Mouse (Mus musculus) brain, adult 2 months (tissue): ENCODE results near the gene Ppp1r14c.
A peak's percentile ranks its signal among the peaks of the same experiment; 100 is the strongest.
"Not testable (repeated sequence)": the region's sequence is repeated elsewhere in the genome, so short reads cannot be mapped to it uniquely, and the experiment has no call there.

Experiments used
- DNase-seq: peaks from one replicate; pipeline ENCODE4 v3.0.0; 2011; ENCODE audit warnings: low read depth, low spot score

Gene Ppp1r14c

DNA sequence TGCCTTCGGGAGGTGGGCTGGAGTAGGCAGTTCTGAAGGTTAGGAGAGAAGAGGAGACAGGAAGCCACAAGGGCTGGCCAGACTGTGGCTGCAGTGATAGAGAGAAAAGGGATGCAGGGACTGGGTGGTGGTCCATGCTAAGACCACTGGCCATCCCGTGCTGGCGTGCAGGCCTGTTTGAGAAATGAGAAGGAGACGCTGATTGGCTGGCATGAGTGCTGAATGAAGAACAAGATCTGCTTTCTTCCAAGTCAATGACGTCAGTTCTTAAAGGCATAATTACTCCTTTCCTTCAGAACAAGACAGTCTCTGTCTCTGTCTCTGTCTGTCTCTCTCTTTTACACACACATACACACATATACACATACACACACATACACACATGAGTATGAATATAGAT is 36.4 kb downstream of the Ppp1r14c start:
- peak; percentile 49 for DNase-seq

DNA sequence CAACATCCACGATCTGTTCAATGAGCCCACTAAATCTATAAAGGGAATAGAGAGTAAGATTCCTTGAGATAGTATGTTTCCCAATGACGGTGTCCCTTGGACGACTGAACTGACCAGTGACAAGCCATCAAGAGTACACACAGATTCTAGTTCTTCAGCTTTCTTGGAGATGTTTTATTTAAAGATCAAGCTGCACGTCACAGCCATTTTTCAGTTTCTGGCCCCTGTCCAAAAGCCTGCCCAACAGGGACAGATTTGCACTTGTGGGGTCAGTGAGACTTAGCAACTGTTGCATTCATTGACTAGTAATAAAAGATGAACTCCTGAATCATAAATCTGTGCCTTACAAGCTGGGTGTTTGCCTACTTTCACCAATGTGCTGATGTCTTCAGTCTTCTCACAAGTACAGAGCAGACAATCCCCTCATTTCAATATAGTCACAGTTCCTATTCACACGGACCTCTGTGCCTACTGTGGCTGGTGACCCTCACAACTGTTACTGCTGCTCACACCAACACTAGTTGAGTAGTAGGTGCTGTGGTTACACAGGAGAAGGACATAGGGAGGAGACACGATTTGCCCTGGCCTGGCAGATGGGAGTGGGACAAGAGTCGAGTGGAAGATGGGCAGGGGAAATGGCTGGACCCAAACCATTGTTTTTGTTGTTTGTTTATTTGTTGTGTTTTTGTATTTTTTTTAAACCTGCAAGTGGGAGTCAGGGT is 37.7 kb downstream of the Ppp1r14c start:
- no peak for DNase-seq

- no peak for DNase-seq
Measured at GRCm38 (mm10) chr10:3404362-3404761, 38.5 kb downstream of the Ppp1r14c start.

DNA sequence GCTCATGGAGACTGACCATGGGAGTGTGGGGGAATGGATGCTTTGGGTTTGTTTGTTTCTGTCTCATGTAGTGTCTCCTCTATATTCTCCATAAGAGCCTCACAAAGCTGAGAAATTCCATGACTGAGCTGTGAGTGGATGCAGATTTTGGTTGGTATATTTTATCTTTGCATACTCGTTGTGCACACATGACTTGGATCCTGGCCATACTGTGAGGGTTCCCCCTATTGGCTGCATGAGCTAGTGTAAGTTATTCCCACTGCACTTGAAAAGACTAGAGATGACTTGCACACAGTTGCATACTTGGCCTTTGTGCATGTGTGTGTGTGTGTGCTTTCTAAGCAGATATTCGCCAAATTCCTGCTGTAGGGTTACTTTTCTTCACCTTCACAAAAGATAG is 40.4 kb downstream of the Ppp1r14c start:
- no peak for DNase-seq

GRCm38 (mm10) chr10:3408036-3408661 is 42.3 kb downstream of the Ppp1r14c start:
- no peak for DNase-seq

DNA sequence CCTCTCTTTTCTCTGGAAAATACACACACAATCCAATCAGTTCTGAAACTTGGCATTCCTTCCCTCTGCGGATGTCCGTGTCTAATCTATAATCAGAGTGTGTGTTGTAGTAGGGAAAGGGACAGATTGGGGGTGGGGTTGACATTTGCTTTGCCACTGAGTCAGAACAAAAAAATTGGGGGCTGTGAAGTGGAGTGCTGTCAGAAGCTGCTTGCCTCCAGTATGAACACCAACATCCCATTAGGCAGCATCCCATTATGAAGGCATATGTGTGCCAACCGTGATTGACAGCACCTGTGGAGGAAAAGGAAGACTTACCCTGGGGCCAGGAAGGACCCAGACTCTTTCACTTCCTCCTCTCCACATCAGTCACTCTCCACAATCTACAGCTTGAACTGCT is 42.8 kb downstream of the Ppp1r14c start:
- no peak for DNase-seq

DNA sequence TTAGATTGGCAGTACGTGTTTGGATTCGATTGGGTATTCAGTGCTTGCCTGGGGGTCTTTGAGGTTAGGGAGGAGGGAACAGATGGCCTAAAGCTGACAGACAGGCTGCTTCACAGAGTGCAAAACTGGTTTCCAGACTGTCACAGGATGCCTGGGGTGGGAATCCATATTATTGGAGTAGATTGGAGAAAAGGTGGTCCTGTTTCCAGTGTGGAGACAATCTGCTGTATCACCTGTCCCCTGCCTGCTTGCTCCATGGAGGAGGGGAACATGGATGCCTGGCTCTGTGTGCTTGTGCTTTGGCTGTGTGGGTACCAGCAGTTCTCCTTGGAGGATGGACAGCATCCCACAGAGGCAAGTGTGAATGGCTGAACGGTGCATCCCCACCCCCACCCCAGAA is 45.4 kb downstream of the Ppp1r14c start:
- peak; percentile 58 for DNase-seq

DNA sequence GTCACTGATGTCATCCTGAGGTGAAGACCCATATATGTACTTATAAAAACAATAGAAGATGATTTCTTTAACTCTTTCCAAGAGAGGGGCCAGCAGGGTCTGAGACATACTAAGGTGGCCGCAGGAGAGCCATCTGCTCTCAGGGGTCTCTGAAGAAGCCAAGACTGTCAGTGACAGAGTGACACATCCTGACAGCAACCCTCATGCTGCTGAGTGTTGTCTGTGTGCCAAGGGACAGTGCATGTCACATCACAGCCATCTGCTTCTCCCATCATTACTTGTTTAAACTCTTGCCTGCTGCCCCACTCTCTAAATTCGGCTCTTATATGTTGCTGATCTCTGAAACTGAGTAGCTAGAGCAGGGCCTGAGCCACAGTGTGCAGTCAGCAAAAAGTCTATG is 45.8 kb downstream of the Ppp1r14c start:
- DNase-seq, result no peak

GRCm38 (mm10) chr10:3414813-3415212 is 49.0 kb downstream of the Ppp1r14c start:
- peak; percentile 88 for DNase-seq

DNA sequence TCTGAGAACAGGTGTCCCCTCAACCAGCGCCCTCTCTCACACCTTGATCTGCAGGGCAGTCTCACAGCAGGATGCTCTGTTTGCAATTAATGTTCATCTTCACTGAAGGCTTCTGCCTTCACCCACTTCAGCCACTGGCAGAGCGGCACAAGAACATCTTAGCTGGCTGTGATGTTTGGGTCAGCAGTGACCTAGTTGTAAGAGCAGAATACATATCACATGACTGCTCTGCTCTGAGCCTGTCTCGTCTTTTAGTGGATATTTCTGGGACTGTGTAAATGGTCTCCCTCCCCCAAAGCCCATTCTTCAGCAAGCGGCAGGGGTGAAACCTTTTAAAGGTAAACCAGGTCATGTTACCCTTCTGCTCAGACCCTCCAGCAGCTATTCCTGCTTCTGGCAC is 50.7 kb downstream of the Ppp1r14c start:
- no peak for DNase-seq

GRCm38 (mm10) chr10:3417408-3417807 is 51.6 kb downstream of the Ppp1r14c start:
- peak; percentile 43 for DNase-seq

DNA sequence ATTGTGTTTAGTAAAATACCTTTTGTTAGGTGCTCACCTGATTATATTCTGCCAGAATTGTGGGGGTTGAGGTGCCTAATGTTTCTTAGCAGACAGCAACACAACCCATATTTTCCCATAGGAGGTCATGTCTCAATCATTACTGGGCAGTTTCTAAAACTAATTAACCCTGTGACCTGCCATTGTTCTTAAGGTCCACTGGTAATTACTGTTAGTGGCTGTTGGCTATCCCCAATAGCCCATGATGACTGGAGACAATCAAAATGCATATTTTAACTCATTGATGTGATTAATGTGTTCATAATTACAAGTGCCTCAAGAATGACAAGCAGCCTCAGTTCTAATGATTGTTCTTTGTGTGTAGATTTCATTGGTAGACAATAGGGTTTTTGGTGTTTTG is 58.2 kb downstream of the Ppp1r14c start:
- DNase-seq, result no peak

DNA sequence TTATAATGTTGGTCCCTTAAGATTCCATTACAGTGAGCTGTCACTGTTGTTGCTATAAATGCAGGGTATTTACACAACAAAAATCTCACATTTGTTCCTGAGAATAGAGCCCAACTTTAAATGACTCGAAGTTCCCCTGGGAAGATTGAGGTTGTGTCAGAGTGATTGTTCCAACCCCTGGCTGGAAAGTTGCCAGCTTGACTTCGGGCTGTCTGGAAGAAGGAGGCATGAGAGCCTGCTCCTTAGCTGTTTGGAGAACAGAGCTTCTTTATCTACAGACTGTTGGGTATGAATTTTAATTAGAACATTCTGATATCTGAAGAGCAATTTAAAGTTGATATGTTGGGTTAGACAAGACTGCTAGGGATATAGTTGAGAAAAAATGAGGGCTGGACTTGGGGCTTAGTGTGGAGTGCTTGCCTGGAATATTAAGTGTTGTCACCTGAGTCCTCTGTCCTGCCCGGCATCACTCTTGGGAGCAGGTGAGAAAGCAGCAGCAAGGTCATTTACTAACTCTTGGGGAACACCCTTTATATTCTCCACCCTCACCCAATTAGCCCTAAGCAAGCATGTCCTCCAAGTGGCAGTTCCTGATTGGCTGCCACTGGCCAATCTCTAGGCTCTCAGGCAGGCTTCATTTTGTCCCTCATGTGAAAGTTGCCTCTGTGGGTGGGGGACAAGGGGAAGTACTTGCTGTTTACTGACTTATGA is 62.0 kb downstream of the Ppp1r14c start:
- DNase-seq, result peak; percentile 29

GRCm38 (mm10) chr10:3434848-3435474 is 69.1 kb downstream of the Ppp1r14c start:
- no peak for DNase-seq

DNA sequence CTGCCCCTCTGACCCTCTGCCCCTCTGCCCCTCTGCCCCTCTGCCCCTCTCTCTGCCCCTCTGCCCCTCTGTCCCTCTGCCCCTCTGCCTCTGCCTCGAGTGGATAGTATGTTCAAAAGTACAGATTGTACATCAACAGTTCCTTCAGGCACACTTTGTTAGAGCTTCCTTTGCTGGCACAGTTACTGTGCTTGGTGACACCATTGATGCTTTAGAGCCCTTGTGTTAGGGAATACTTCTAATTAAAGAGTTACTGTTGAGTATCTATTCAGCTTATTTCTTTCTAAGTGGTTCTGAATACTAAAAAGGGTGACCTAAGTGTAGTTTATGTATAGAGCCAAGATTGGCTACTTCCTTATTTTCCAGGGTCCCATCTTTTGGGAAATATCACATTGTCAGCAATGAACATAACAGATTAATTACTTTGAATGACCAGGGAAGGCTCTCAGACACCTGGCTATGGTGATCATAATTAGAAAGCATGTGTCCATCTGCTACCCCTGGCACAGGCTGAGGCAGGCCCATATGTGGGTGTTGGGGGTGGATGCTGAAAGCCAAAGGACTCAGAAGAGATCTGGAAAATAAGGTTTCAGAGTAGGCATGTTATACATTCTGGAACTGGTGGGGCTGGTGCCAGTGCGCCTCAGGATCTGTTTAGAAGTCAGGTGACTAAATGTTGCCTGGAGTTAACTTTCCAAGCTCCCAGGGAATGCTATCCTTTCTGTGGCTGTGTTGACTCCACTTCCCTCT is 75.0 kb downstream of the Ppp1r14c start:
- peak; percentile 90 for DNase-seq

GRCm38 (mm10) chr10:3446748-3447147 is 80.9 kb downstream of the Ppp1r14c start:
- DNase-seq, result not testable (repeated sequence)

DNA sequence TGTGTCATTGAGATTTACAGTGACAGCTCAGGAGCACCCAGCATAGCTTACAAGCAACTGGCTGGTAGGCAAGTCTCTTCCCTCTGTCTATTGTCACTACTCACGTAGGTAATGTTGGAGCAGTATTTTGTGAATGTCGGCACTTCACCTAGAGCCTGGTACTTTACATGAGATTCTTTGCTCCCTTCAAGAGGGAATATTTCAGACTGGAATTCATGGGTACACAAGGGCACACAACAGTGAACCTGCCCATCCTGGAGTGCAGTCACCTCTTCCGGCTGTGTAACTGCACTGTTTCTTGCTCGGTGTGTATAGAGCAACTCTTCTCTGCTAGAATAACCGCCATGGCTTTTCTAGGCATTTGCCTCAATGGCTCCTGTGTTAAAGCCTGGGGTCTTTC is 82.8 kb downstream of the Ppp1r14c start:
- DNase-seq, result no peak

- no peak for DNase-seq
Measured at GRCm38 (mm10) chr10:3451930-3452329, 86.1 kb downstream of the Ppp1r14c start.

DNA sequence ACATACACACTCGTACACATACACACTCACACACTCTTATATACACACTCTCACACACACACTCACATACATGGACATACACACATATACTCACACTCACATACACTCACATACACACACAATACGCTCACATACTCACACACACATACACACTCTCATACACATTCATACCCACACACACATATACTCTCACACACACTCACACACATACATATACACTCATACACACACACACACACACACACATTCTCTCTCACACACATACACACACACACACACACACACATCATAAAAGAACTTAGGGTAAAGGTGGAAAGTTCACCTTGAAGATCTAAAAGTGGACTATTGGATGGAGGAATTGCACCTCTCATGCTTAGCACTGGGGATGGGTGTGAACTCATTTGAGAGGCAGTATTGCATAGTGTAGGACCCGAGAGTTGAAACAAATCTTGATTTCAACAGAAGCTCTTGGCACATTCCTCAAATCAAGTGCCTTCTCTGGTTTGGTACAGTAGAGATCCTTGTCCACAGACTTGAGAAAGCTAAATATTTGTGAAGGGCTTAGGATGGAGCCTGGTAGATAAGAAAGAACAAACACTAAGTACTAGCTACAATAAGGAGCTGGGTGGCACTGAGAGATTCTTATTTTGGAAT is 87.1 kb downstream of the Ppp1r14c start:
- DNase-seq, result no peak

- no peak for DNase-seq
Measured at GRCm38 (mm10) chr10:3458686-3459085, 92.8 kb downstream of the Ppp1r14c start.

DNA sequence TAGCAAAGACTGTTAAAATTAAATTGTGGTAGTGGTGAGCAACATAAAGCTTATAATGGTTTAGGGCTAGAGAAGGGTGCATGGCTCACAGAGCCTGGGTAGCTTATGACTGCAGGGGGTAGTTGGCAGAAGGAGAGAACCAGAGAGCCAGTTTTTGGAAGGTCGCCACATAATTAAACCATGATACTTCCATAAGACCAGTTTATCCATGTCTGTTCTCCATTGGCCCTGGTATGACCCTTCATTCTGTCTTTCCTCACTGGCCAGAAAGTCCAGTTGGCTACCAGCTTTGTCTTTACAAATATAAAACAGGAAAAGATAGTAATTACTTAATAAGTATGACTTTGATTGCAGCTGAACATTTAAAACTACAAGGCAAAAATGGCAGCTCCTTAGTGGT is 95.0 kb downstream of the Ppp1r14c start:
- DNase-seq, result no peak
